30 mouse cellular contexts compared by ENCODE assay signal in the genomic region with DNA sequence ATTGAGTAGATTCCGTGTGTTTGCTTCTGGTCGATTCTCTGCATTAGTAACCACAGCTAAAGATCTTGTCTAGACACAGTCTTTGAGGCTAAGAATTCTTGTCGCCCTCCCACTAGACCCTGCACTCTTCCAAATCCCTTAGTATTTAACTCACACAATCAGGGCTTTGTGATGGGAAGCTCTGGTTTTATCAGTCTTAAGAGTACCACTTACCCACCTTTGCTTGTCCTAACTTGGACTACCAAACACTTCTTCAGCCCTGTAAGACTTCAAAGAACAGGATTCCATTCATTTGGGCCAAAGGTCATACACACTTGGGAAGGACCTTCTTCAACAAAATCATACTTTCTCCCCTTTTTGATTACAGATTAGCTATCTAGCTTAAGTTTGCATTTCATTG.
"Had no signal": no experiment of that assay in that cellular context is flagged by ENCODE, and none has a peak within 500 bp of the region (broad histone marks: within the 10 kb centered on the region; RNA-seq: fewer than 3 reads in every experiment).

No protein-coding gene starts in this region.

- H3K4me2 ChIP-seq: limb, embryonic 12.5 days; limb, embryonic 13.5 days; limb, embryonic 15.5 days; liver, embryonic 11.5 days; liver, embryonic 12.5 days; liver, embryonic 13.5 days; liver, embryonic 15.5 days; lung, embryonic 15.5 days; midbrain, embryonic 11.5 days; midbrain, embryonic 12.5 days; midbrain, embryonic 13.5 days; midbrain, embryonic 15.5 days; neural tube, embryonic 12.5 days had no signal

- H3K27me3 ChIP-seq: limb, embryonic 12.5 days; limb, embryonic 13.5 days; limb, embryonic 15.5 days; liver, embryonic 12.5 days; liver, embryonic 13.5 days; liver, embryonic 15.5 days; lung, embryonic 15.5 days; megakaryocyte, embryonic 14.5 days; midbrain, embryonic 12.5 days; midbrain, embryonic 13.5 days; midbrain, embryonic 15.5 days; neural tube, embryonic 12.5 days had no signal

- DNase-seq: left cerebral cortex, postnatal 4 days; liver; liver, embryonic 13.5 days; liver, postnatal 0 days; lung, adult 18-20 months; lung, adult 2 months; lung, postnatal 10 days; lung, postnatal 14 days; lung, postnatal 36 days; midbrain, embryonic 14.5 days had no signal

- ATAC-seq: liver, embryonic 12.5 days; liver, postnatal 0 days; lung, postnatal 0 days; midbrain, embryonic 13.5 days; midbrain, embryonic 15.5 days; midbrain, embryonic 16.5 days had no signal

- H3K4me3 ChIP-seq: limb, embryonic 10.5 days; limb, embryonic 12.5 days; limb, embryonic 13.5 days; limb, embryonic 15.5 days; liver, embryonic 12.5 days; liver, embryonic 13.5 days; liver, embryonic 15.5 days; lung, embryonic 15.5 days; megakaryocyte, embryonic 14.5 days; midbrain, embryonic 10.5 days; midbrain, embryonic 12.5 days; midbrain, embryonic 13.5 days; midbrain, embryonic 15.5 days; myocyte; neural tube, embryonic 12.5 days had no signal

- H3K27ac ChIP-seq: limb, embryonic 10.5 days; limb, embryonic 12.5 days; limb, embryonic 13.5 days; limb, embryonic 15.5 days; liver, embryonic 12.5 days; liver, embryonic 13.5 days; liver, embryonic 14.5 days; liver, embryonic 15.5 days; lung, embryonic 15.5 days; macrophage; midbrain, embryonic 10.5 days; midbrain, embryonic 12.5 days; midbrain, embryonic 13.5 days; midbrain, embryonic 15.5 days; neural tube, embryonic 12.5 days had no signal

- H3K4me1 ChIP-seq: limb, embryonic 10.5 days; limb, embryonic 12.5 days; limb, embryonic 15.5 days; liver, embryonic 12.5 days; liver, embryonic 13.5 days; liver, embryonic 15.5 days; midbrain, embryonic 10.5 days; midbrain, embryonic 12.5 days; midbrain, embryonic 13.5 days; midbrain, embryonic 15.5 days; neural tube, embryonic 12.5 days had no signal

- H3K9me3 ChIP-seq: limb, embryonic 10.5 days; limb, embryonic 12.5 days; limb, embryonic 13.5 days; limb, embryonic 15.5 days; liver, embryonic 12.5 days; liver, embryonic 15.5 days; lung, embryonic 15.5 days; midbrain, embryonic 10.5 days; midbrain, embryonic 12.5 days; midbrain, embryonic 13.5 days; midbrain, embryonic 15.5 days; neural tube, embryonic 12.5 days had no signal

- H3K36me3 ChIP-seq: limb, embryonic 10.5 days; limb, embryonic 12.5 days; limb, embryonic 13.5 days; limb, embryonic 15.5 days; liver, embryonic 12.5 days; liver, embryonic 13.5 days; liver, embryonic 15.5 days; lung, embryonic 15.5 days; midbrain, embryonic 10.5 days; midbrain, embryonic 12.5 days; midbrain, embryonic 13.5 days; midbrain, embryonic 15.5 days; neural tube, embryonic 12.5 days had no signal

- H3K9ac ChIP-seq: limb, embryonic 12.5 days; limb, embryonic 13.5 days; limb, embryonic 15.5 days; liver, embryonic 12.5 days; liver, embryonic 13.5 days; liver, embryonic 14.5 days; liver, embryonic 15.5 days; liver, postnatal 0 days; lung, embryonic 15.5 days; midbrain, embryonic 12.5 days; midbrain, embryonic 13.5 days; midbrain, embryonic 15.5 days; neural tube, embryonic 12.5 days had no signal
